Mouse (Mus musculus) MN1 (cell line): ENCODE results near the gene Scyl1.
A peak's percentile ranks its signal among the peaks of the same experiment; 100 is the strongest.

ENCODE experiments used
- DNase-seq: peaks from one replicate; pipeline ENCODE4 v3.0.0-alpha.2; 2016; ENCODE audit warnings: low spot score

Scyl1 gene

DNA sequence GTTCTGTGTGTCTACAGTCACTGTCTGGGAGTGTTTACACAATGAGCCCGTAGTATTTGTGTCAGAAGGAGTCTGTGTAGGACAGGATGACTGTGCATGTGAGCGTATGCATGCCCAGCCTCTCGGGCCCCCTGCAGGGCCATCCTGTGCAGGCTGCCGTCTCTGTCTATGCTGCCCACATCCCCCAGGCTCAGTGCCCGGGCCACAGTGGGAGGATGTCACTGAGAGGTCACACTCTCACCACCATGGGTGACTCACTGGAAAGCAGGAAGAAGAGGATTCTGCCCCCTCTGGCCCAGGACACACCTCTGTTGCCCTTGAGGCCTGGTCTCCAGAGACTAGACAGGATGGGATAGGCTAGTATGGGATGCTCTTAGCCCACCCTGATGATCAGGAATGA, 27.6 kb downstream of the Scyl1 start:
- peak; percentile 69 for DNase-seq

DNA sequence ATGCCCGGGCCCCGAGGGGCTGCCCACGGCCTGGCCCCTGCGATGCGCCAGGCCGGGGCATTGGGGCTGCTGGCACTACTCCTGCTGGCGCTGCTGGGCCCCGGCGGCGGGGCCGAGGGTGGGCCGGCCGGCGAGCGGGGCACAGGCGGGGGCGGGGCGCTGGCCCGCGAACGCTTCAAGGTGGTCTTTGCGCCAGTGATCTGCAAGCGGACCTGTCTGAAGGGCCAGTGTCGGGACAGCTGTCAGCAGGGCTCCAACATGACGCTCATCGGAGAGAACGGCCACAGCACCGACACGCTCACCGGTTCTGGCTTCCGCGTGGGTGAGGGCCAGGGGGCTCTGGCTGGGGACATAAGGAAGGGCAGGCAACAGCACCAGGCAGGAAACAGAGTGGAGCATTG, 29.0 kb downstream of the Scyl1 start:
- no peak for DNase-seq

DNA sequence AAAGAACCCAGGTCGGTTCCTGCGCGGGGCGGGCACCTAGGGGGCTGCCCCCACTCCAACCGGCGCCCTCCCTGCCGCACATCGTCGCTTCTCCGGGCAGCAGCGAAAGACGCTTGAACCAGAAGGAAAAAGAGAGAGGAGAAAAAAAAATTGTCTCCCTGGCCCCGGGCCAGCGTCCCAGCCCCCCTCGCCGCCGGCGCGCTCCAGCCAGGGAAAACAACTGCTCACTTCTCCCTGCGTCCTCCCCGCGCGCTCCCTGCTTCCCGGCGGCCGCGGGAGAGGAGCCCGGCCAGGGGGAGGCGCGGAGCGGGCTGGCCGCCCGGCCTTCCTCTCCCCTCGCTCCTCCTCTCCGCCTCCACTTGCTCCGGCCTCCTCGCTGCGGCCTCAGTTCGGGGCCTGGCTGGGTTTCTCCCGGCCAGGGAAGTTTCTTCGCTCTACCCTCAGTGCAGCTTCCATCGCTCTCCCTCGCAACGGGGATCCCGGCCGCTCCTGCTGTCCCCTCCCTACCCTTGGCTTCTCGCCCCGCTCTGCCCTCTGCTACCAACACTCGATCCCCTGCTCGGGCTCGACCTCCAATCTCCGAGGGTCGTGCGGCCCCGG, 29.5 kb downstream of the Scyl1 start:
- peak; percentile 77 for DNase-seq

DNA sequence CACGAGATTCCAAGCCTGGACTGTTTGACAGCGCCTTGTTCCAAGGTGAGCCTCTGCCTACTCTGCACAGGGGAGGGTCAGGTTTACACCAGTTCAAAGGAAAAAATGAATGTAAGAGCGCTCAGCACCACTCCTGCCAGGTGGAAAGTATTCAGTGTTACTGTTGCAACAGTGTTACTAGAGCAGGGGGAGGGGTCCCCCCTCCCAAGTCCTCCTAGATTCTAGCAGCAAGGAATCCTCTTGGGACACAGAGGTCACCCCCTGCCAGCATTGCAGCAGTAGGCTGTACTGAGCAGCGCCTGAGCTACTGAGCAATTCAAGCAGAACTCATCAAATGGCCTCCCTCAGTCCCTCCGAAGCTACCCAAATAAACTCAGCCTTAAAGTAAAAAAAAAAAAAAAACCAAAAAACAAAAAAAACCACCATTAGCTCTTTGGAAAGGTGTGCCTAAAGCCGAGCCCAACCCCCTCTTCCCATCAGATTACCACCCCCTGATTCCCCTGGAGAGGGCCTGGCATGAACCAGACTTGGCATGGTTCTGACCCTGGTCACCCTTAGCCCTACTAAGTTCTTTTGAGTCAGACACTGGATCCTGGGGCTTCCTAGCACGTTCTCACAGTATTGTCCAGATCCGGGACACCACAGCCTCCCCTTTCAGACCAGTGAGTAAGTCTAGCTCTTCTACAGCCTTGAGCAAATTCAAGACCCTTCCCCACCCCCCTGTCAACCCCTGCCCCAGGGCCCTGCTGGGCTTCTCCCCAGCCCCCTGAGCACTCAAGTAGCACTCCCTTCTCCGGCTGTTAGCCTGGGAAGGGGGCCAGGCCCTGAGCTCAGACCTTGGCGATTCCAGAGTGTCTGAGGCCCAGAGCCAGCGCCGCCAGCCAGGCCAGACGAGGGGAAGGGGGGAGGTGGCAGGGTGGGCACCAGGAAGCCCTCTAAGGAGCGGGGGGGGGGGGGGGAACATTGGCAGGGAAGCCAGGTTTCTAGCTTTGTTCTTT, 30.6 kb downstream of the Scyl1 start, which contains the start of gene Ltbp3:
Ltbp3 (plus strand) TSS at position 585 of the 998 bp plus-strand sequence.
- peak; percentile 58 for DNase-seq

DNA sequence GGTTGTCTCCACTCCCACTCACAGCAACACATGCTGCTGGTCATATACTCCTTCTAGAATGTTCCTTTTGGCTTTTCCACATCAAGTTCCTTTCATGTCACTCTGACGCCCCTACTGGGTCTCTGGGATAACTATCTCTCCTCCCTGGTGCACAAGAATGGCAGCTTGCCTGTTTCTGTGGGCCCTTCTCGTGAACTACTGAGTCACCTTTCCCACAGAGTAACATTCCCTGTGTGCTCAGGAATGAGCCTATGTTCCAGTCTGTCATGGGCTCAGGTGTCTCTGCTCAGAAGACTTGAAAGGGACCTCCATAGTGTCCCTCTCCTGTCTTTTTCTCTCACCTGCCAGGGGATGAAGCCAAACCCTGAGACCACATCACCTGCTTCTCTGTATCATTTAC, 31.8 kb downstream of the Scyl1 start:
- DNase-seq: no peak

DNA sequence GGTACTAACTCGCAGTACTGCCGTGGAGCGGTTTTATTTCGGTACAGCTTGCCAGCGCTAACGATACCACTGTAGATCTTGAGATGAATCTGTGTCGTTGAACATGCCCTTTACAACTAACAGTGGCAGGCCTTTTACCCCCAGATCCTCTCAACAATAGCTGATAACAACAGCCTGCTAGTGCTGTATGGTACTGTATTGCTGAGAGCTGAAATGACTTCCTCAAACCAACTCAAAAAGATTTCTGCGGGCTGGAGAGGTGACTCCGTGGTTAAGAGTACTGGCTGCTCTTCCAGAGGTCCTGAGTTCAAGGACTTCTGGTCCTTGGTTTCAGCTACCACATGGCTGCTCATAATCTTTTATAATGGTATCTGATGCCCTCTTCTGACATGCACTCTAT, 36.9 kb downstream of the Scyl1 start:
- DNase-seq: no peak

DNA sequence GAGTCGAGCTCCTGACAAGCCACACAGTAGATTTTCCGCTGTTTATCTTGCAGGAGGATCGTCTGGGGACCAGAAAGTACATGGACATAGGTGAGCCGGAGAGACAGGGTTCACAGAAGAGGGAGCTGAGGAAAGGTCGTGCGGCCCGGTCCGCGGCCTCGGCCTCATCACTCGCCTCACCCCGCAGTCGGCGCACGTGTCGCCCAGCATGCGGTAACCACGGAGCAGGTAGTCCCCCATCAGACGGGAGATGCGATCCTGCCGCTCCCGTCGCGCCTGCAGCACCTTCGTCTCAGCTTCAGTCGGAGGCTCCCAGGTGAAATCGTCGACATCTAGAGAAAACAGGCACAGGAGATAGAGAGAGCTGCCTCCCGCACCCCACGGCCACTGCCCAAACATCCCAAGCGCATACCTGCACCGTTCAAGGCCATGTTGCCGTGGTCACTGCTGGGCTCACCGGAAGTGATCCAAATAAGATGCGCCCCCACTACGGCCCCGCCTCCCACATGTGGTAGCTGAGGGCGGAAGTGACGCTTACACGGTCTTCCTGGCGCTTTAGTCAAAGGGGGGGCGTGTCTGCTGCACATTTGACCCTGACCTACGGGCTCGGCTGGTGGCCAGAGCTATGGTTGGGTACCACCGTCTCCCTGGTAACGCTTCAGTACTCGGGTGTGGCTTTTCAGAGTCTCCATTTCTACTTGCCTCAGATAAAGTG, 39.8 kb downstream of the Scyl1 start:
- DNase-seq: peak; percentile 92

DNA sequence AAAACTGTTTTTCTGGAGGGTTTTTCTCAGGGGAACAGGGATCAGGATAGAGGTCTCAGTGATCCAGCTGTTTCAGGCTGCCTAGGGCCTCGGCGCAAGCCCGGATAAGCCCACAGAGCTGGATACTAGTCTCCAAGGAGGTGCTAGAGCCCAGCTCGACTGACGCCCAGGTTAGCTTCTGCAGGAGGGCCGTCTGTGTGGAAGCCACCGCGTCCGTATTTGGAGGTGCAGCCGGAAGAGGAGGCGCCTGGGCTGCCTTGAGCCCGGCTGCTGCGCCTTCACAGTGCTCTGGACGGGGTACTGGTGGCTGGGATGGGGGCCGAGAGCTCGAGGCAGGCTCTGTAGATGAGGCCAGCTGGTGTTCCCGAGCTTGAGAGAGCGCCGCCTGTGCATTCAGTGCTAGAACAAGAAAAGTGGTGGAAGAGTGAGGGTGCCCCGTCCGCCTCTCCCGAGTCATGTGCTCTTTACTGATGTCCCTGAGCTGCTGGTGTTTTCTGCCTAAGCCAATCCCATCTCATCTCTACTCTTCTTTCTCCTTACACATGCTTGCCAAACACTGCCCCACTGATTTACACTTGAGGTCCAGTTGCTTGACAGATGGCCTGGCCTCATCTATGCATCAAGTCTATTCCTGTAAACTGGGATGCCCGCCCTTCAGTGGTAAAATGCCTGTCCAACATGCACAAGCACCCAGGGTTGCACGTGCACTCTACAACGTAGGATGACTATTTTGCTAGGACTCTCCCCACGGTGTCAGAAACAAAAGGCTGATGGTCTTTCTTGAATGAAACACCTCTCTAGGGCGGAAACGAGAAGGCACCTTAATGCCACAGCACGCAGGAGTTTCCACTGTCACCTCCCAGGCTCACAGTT, 40.7 kb downstream of the Scyl1 start:
- no peak for DNase-seq

DNA sequence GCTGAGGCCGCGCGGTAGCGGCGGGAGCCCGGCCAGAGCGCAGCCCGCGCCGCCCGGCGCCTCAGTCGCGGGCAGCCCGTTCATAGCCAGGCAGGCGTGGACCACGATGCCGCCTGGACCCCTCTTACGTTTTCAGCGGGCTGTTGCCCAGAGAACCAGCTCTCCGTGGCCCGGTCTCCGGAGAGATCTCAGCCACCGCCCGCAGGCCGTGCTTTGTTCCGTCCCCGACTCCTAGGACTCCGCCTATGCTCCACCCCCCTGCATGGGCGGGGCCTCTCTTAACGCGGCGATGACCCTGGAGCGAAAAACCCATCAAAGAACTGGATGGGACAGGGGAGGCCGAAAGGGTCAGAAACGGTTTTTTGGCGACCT, 41.8 kb downstream of the Scyl1 start, which contains the start of gene Fam89b:
Fam89b (minus strand) TSS at position 210 of the 372 bp plus-strand sequence.
- peak; percentile 79 for DNase-seq

DNA sequence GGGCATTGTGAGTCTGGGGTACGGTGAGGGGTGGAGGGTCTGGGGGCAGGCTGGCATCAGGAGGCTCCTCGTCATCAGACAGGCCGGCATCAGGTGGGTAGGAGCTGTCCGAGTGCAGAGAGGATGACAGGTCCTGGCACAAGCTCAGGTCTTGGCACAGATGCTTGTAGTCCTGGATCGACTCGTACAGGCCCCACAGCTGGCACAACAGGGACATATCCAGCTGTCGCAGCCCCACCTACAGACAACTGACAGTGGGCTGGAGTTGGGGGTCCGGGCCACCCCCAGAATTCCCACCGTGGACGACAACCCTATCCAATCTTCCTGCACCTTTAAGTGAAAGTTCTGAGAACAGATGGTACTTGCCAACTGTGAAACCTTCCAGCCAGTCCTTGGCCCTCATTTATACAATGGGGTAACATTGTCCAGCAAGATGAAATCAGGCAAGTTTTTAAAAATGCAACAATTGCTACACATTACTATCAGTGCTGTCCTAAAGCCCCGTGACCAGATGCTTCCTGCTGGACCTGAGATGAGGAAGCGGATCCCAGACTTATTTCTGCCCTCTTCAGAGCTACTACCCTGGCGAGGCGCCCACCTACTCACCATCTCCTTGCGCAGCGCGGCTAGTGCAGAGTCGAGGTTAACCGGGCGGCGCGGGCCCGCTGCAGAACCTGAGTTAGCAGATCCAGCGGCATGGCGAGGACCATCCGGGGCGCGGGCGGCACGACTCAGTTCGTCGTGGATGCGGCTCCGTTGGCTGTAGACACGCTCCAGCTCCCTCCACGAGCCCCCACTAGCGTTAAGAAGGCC, 42.4 kb downstream of the Scyl1 start:
- DNase-seq: peak; percentile 44

DNA sequence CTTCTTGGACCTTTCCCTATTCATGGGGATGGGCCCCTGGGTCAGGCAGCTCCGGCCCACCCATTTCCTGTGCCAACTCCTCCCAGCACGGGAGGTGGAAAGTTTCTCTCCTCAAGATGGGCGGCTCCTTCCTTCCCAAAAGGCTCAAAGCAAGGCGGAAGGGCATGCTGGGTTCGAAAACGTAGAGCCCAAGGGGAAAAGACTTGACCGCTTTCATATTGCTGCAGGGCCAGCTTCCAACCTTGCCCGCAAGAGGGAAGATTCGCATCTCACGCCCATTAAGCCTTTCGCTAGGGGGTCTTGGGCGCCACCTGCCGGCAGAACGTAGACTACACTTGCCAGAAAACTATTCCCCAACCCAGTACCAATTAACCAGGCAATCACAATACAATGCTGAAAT, 43.5 kb downstream of the Scyl1 start:
- peak; percentile 76 for DNase-seq

DNA sequence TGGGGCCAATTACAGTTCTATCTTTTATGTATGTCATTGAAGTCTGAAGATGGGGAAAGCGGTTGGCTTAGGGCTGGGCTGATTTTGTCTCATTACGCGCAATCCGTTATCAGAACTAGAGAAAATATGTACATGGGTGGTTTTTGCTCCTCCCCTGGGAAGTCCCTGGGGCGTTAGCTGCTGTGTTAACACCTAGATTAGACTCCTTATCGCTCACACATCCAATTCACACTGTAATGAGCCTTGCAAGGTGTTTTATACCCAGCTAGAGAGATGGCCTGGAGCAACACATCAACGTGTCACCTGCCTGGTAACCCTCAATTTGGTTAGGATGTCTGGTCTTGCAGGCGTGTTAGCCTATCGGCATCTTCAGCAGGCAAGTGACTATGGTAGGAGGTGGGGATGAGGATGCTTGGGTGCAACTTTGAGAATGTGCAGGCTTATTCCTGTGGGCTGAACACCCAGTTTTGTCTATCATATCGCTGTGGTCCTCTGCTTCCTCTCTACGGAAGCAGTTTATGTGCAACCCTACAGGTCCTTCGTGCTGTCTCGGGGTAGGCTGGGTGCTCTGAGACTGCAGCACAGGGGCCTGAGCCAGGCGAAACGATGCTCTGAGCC, 44.1 kb downstream of the Scyl1 start:
- no peak for DNase-seq

DNA sequence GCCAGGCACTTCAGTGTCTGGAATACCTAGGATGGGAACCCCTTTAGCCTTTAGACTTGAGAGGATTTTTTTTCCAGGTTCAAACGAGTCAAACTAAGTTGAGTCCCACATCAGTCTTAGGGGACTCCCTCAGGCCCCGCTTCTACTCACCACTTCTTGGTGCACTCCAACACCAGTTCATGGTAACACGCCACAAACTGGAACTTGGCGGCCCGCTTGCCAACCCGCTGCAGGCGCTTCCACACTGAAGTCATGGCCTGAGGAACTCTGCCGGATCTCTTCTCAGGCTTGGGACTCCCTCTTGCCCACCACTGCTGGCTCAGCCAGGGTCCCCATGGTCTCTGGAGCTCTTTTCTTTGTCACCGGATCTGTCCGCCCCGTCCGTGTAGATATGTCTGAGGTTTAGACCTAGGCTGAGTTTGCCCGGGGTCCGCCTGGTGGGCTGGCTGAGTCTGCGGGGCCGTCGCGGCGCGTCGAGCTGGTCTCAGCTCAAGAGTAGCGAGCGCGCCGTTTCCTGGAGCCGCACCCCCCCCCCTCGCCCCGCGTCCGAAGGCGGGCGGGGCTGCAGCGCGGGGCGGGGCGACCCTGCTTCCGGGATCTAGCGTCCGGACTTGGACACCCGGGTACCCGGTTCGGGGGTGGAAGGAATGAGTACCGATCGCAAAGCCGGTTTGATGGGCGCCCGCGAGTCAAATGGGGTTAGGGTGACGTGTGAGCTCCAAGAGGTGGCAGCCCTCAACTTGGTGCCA, 45.3 kb downstream of the Scyl1 start, which contains the start of gene Ehbp1l1:
Ehbp1l1 (minus strand) TSS at position 551 of the 749 bp plus-strand sequence.
- no peak for DNase-seq

DNA sequence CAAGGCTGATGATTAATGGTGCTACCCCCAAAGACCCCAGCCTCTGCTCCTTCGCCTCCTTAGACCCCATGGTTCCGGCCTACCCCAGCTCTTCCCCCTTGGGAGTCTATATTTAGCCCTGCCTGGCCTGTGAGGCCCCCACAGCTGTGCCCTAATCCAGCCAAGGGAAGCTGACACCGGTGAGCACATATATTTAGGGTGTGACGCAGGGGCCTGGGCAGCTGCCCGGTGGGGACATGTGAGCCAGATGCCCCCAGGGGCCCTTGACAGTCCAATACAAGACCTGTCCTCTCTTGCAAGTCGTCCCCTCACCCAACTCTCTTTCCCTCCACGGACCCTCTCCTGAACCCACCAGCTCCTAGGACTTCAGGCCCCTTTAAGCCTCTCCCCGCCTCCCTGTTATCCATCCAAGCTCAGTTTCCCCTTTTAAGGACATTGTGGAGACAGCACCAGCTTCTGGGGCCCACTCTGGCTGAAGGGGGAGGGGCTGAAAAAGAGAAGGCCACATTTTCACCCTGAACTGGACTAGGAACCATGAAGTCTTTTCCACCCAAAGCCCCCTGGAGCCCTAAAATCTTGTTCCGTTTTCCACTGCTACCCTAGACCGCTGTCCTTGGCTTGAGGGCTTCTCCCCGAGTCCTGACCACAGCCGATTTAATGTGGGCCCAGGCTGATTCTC, 46.1 kb downstream of the Scyl1 start:
- no peak for DNase-seq

DNA sequence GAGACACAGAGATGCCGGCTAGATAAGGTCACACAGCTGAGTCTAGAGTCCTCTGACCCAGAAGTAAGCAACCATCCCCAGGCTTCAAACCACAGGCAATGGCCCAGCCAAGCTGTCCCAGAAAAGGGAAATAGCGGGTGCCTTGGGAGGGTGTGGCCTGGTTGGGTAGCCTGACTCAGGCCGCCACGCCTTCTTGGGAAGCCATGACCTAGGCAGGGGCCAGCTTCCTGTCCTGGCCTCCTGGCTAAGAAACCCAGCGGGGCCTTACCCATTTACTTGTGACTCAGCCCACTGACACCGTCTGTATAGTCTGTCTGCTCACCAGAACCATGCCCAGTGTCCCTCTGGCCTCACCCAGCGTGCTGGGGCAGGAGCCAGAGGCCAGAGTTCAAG, 46.7 kb downstream of the Scyl1 start:
- DNase-seq: peak; percentile 58

DNA sequence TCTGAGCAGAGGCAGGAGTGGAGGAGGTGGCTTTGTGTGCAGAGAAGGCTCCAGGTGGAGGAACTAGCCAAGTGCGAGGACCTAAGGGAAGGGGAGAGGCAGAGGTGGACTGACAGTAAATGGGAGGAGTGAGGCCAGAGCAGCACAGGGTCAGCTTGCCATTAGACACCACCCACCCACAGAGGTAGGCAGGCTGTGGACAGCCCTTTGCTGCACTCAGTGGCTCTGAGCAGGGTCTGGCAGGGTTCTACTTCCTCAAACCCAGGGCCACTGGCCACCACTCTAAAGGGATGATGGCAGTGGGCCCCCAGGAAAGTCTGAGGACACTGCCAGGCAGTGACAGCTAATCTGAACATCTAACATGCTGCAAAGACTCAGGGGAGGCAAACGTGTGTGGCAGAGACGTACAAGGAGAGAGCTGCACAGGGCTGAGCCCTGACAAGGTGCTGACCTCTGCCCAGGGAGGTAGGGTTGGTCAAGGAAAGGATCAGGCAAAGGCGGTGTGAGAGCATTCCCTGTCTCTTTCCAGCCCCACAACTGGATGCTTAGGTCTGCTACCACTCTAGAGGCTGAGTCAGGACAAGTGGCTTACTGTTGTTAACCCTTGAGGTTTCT, 47.2 kb downstream of the Scyl1 start:
- peak; percentile 23 for DNase-seq

DNA sequence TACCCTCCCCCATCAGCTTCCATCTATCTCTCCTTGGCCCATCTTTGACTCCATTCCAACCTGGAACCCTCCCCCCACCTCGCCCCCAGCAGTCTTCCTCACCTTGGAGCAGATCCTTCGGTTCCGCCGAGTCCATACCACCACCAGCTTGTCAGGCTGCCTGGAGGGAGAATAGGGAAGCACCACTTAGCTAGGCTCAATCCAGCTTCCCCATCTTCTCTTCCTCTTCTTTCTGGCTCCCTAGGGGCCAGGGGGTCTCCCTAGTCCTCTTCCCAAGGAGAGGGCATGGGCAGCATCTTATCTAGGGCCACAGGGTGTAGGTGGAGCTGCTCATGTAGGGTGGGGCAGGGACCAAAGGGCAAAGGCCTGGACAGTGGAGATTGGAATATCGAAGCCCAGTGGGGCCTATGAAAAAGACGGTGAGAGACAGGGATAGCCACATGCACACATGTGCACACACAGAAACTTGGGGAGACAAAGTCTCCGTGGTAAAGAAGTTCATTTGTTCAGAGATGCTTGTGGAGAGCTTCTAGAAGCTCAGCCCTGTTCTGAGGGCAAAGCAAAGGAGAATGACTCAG, 48.3 kb downstream of the Scyl1 start:
- DNase-seq: no peak

DNA sequence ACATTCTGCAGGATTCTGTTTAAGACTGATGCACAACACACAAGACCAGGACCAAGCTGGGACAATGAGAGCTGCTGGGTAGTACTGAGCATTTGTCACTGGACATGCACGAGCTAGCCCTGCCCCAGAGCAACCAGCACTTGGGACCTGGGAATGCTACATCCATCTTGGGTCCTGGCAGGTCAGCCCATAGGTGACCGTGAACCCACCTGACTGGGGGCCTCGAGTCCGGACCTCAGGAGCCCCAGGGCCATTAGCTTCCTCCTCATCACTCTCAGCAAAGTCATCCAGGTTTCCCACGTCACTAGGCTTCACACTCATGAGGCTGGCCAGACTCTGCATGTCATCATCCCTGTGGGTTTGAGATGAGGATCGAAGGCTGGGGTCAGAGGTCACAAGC, 50.0 kb downstream of the Scyl1 start:
- DNase-seq: no peak
